Mouse (Mus musculus) brown adipose tissue, adult 24 weeks (tissue): Measurements from ENCODE around the gene Cep97. TPM values are rescaled to one million over a fixed set of nuclear protein-coding genes. Genes with fewer than 3 reads are reported as not detected.
"Not testable (repeated sequence)": the region's sequence is repeated elsewhere in the genome, so short reads cannot be mapped to it uniquely, and the experiment has no call there.

Source experiments
- H3K27ac ChIP-seq: fragments of 200-500 bp; replicated peaks from 2 replicates; pipeline ENCODE4 v1.5.1; 2012; ENCODE audit warnings: low read depth, mild to moderate bottlenecking, low read length
- H3K4me1 ChIP-seq: fragments of 200-500 bp; 2 replicates; pipeline ENCODE4 v1.6.1; 2012; ENCODE audit warnings: low read length, mixed read lengths; ENCODE audit not compliant: control insufficient read depth, insufficient read depth, insufficient read length
- H3K4me3 ChIP-seq: fragments of 200-500 bp; 2 replicates; pipeline ENCODE4 v1.5.1; 2012; ENCODE audit warnings: low read depth, mild to moderate bottlenecking, low read length, moderate library complexity; ENCODE audit not compliant: insufficient read depth
- polyA plus RNA-seq: library from polyadenylated mRNA; stranded (reverse); fragments of >200 nt; gene quantifications from 2 replicates; pipeline ENCODE4 v1.2.4, GENCODE M21; 2012; ENCODE audit not compliant: missing spikeins, insufficient read depth, insufficient read length

Cep97 gene
- polyA plus RNA-seq, 1 experiment, result 1.4 TPM

GRCm38 (mm10) chr16:55887814-55888583 is 46.7 kb downstream of the Cep97 start:
- Histone ChIP-seq H3K4me1 (no peaks in the 10 kb centered on the region), H3K27ac (no peak overlapping the region), H3K4me3 (no peak overlapping the region)

- H3K27ac ChIP-seq, result no peak overlapping the region
- no peak overlapping the region for H3K4me3 ChIP-seq
- H3K4me1 ChIP-seq, result no peaks in the 10 kb centered on the region
Observed at GRCm38 (mm10) chr16:55884246-55884645, 50.4 kb downstream of the Cep97 start.

- Histone ChIP-seq H3K4me1 (no peaks in the 10 kb centered on the region), H3K4me3 (no peak overlapping the region), H3K27ac (no peak overlapping the region)
Observed at GRCm38 (mm10) chr16:55876025-55876424, 58.6 kb downstream of the Cep97 start.

DNA sequence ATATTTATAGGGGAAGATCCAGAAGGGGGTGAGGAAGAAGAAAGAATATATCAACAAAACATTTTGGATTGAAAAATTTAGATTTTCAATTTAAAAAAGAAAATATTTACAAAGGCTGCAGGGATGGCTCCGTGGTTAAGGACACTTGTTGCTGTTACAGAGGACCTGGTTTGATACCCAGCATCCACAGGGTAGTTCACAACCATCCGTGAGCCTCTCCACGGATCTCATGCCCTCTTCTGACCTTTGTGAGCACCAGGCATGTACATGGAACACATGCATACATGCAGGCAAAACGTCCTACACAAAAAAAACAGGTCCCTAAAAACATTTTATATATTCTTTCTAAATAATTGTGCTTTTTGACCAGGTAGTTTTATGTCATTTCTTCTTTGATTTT is 70.8 kb downstream of the Cep97 start:
- no peak overlapping the region for H3K27ac ChIP-seq
- H3K4me3 ChIP-seq, result no peak overlapping the region
- no peaks in the 10 kb centered on the region for H3K4me1 ChIP-seq

DNA sequence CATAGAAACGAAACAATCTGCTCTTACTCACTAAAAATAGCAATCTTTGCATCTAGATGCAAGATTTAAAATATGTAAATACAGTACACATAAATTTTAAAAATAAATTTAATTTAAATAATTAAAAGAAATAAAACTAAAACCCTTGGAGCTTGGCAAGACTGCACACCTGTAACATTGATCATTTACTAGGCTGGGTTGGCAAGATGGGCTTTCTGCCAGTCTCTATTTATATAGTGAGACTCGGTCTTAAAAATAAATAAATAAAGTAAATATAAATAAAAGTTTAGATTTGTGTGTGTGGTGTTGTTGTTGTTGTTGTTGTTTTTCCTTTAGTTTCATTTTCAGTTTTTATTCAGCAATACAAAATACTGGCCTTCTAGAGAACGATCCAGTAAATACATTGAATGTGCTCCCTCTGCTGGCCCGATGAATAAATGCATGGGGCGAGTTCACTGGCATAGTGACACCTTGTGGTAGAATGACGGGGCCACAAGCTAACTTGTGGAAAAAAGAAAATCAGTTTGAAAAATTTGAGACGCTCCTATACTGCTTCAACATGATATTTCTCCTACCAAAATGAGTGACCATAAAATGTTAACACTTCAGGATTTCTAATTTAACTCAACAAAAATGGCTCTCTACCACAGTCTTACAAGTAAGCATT is 71.4 kb downstream of the Cep97 start:
- Histone ChIP-seq H3K27ac (no peak overlapping the region), H3K4me1 (no peaks in the 10 kb centered on the region), H3K4me3 (no peak overlapping the region)

DNA sequence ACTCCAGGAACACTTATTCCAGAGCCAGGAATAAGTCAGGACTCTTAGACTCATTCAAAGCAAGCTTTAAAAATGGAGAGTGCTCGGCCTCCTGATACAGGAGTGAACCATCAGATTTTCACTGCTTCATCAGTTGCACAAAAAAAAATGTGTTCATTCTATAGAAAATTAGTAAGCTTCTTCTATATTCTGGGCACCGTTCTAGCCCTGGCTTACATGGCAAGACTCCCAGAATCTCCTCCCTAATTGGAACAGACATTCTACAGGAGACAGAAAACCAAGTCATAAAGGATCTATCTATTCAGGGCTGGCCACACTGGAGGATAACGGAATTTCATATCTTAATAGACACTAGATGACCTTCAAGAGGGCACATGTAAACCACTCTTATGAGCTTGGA is 73.6 kb downstream of the Cep97 start:
- Histone ChIP-seq H3K4me1 (no peaks in the 10 kb centered on the region), H3K27ac (no peak overlapping the region), H3K4me3 (no peak overlapping the region)

GRCm38 (mm10) chr16:55859421-55859820 is 75.2 kb downstream of the Cep97 start:
- not testable (repeated sequence) for H3K27ac ChIP-seq, H3K4me3 ChIP-seq, H3K4me1 ChIP-seq

DNA sequence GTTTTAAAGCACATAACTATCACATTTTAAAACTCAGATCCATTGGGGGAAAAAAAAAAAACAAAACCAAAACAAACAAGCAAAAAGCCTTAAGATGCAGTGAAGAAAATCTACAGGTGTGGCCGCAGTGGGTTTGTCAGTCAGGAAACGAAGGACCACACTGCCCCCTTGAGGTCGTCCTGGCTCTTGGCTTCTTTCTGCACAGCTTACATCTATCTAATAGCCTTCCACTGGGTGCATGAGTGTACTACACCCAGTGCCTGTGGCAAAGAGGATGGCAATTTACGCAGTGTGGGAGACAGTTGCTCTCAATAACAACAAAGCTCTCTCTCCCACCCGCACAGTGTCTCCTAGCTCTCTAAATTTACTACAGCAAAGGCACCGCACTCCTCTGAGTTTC is 76.2 kb downstream of the Cep97 start:
- Histone ChIP-seq H3K4me3 (no peak overlapping the region), H3K4me1 (no peaks in the 10 kb centered on the region)

DNA sequence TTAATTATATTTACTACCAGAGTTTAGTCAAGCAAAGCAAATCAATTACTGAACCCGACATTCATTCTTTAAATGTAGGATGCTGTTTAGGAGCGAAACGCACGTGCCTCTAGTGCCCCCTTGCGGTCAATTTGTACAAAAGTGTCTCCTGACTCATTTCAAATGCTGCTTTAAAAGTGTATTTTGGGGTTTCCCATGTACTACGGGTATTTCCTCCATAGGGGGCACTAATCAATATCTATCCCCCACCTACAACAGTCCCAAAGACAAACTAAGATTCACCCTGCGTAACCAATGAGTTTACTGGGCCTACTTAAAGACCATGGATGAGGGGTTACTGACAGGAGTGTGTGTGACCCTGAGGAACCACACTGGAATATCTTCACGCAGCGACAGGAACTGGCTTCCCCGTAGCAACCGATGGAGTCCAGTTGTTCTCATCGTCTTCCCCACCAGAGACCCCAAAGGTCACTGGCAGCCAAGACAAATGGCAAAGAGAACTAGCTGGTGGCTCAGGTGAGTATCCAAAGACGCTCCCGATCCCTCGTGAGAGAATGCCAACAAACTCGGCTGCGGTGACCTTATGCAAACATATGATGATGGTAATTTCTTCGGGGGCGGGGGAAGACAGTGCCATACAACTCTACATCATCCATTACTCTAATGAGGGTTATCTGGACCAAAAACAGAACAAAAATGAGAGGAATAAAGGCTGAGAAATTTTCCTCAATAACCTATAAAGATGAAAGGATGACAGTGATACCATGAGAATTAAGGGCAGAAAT is 81.5 kb downstream of the Cep97 start:
- no peak overlapping the region for H3K4me3 ChIP-seq
- H3K27ac ChIP-seq, result no peak overlapping the region

More for the DNA sequence above, 76.2 kb downstream of the Cep97 start:
- H3K27ac ChIP-seq, result no peak overlapping the region

GRCm38 (mm10) chr16:55852515-55852914 is 82.1 kb downstream of the Cep97 start:
- H3K4me1 ChIP-seq, result no peaks in the 10 kb centered on the region
- no peak overlapping the region for H3K27ac ChIP-seq
- H3K4me3 ChIP-seq, result no peak overlapping the region

More for the DNA sequence above, 81.5 kb downstream of the Cep97 start:
- no peaks in the 10 kb centered on the region for H3K4me1 ChIP-seq

GRCm38 (mm10) chr16:55850485-55850884 is 84.2 kb downstream of the Cep97 start:
- Histone ChIP-seq H3K4me3 (no peak overlapping the region), H3K4me1 (no peaks in the 10 kb centered on the region), H3K27ac (no peak overlapping the region)

Other genes starting within 250 kb of the Cep97 start
- 4.2 and 6.9 TPM in 2 replicates for gene Nfkbiz, start 96.0 kb downstream of the Cep97 start, polyA plus RNA-seq
- gene Nxpe3, start 39.6 kb downstream of the Cep97 start, polyA plus RNA-seq, result 0.17 TPM in 1 of 2 replicates, not detected in the other
- gene Rpl24, start 31.4 kb upstream of the Cep97 start, polyA plus RNA-seq, result 743 and 883 TPM in 2 replicates
- gene Zbtb11, start 39.0 kb upstream of the Cep97 start, polyA plus RNA-seq, result 6.5 and 7.2 TPM in 2 replicates
- gene Pcnp, start 94.9 kb upstream of the Cep97 start, polyA plus RNA-seq, result 76.0 and 80.9 TPM in 2 replicates
- 24.5 and 25.4 TPM in 2 replicates for gene Trmt10c, start 103.0 kb upstream of the Cep97 start, polyA plus RNA-seq
- gene Senp7, start 113.5 kb upstream of the Cep97 start, polyA plus RNA-seq, result 12.2 and 13.9 TPM in 2 replicates